Mouse (Mus musculus) midbrain, embryonic 15.5 days (tissue): Measurements from ENCODE around the gene Hacd2. TPM values are rescaled to one million over a fixed set of nuclear protein-coding genes. Genes with fewer than 3 reads are reported as not detected.

Experiments used
- ATAC-seq: fragments of 200-750 bp; cut with Nextera tagmentation; replicated peaks from 2 replicates; pipeline ENCODE4 v1.8.0; 2017; ENCODE audit warnings: moderate TSS enrichment
- H3K27ac ChIP-seq: fragments of 300-500 bp; sonication (generic); 2 replicates; pipeline ENCODE4 v1.5.1; 2015; ENCODE audit warnings: mild to moderate bottlenecking, inconsistent platforms
- H3K27me3 ChIP-seq: fragments of 300-500 bp; sonication (generic); replicated peaks from 2 replicates; pipeline ENCODE4 v1.6.1; 2015; ENCODE audit warnings: inconsistent platforms
- H3K36me3 ChIP-seq: fragments of 300-500 bp; sonication (generic); replicated peaks from 2 replicates; pipeline ENCODE4 v1.6.1; 2015; ENCODE audit warnings: inconsistent platforms
- H3K4me1 ChIP-seq: fragments of 300-500 bp; sonication (generic); 2 replicates; pipeline ENCODE4 v1.6.1; 2015; ENCODE audit warnings: inconsistent platforms
- H3K4me2 ChIP-seq: fragments of 300-500 bp; sonication (generic); 2 replicates; pipeline ENCODE4 v1.6.1; 2015; ENCODE audit warnings: inconsistent platforms, mild to moderate bottlenecking, moderate library complexity
- H3K4me3 ChIP-seq: fragments of 300-500 bp; sonication (generic); 2 replicates; pipeline ENCODE4 v1.5.1; 2015; ENCODE audit warnings: mild to moderate bottlenecking, inconsistent platforms
- H3K9ac ChIP-seq: fragments of 300-500 bp; sonication (generic); 2 replicates; pipeline ENCODE4 v1.6.1; 2015; ENCODE audit warnings: mild to moderate bottlenecking, inconsistent platforms
- H3K9me3 ChIP-seq: fragments of 300-500 bp; sonication (generic); 2 replicates; pipeline ENCODE4 v1.6.1; 2016; ENCODE audit warnings: inconsistent platforms
- WGBS: fragments of 180-500 bp; shearing (Covaris S2); methylation state at CpG from one replicate; pipeline ENCODE4 v1.1.7; 2015; ENCODE audit warnings: mixed read lengths; 5-methylcytosine and 5-hydroxymethylcytosine counted together
- polyA plus RNA-seq: library from polyadenylated mRNA; unstranded; fragments of >200 nt; fragmentation: Nextera tagmentation; extraction: Ambion mirVana; gene quantifications from 2 replicates; pipeline ENCODE4 v1.2.1, GENCODE M21; 2015

The Hacd2 gene
- polyA plus RNA-seq, 1 experiment from 2014 or later, result 42.6 TPM

DNA sequence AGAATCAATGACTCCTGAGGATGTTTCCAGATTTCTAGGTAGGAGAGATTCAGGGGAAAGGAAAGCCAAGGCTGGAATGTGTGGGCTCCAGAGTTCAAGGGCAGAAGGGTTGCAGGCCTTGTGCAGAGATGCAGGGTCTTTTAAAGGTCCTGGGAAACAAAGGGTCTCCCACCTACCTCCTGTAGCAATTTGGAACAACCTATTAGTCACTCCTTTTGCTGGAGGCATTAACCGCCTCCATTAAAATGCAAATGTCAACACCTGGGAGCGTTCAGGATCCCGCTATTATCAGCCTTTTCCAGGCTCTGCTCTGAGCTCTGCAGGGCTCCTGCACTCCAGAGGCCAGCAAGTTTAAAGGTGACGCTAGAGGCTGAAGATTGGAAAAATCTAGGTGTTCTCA is 123.9 kb downstream of the Hacd2 start:
- 0 out of 2 replicates have a peak, but pooled peaks cover under 1% of the 10 kb centered on the region for H3K27me3 ChIP-seq
- 0 out of 2 replicates have a peak, but pooled peaks cover under 1% of the 10 kb centered on the region for H3K4me1 ChIP-seq
- no peak overlapping the region for H3K4me3 ChIP-seq
- ATAC-seq, result no peak
- no peak overlapping the region for H3K27ac ChIP-seq
- 20% methylated on average over 4 of the region's 4 CpGs for WGBS
- H3K36me3 ChIP-seq, result no peaks in the 10 kb centered on the region
- H3K9me3 ChIP-seq, result no peaks in the 10 kb centered on the region
- no peak overlapping the region for H3K4me2 ChIP-seq
- H3K9ac ChIP-seq, result no peak overlapping the region

DNA sequence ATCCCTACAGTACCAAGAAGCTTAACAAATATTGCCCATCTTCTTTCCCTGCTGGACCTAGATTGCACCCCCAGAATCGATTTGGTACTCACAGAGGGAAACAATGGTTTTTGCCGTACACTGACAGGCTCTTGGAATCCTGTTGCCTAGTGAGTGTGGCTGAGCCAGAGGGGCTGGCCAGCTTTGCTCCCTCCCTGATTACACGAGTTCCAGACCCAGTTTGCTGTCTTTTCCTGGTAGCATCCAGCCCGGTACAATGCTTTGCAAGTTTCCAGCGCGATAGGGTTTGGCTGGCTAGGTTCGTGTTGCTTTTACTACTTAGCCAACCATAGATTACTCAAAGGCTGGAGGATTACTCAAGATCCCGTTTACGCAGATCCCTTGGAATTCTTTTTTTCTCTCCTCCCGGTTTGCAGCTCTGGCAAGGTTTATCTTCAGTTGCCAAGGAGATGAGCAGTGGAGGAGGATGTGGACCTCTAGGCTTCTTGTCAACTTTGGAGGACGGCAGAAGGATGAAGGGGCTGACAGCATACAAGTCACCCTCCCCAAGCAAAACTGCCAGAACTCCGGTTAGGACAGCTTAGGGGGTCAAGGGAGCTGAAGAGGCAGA is 131.0 kb downstream of the Hacd2 start:
- H3K4me1 ChIP-seq, result peaks cover 45% of the 10 kb centered on the region
- H3K27ac ChIP-seq, result no peak overlapping the region
- H3K9ac ChIP-seq, result no peak overlapping the region
- ATAC-seq, result no peak
- H3K4me3 ChIP-seq, result peak overlapping the region; percentile 5; the same call in 1 of the 2 replicates
- no peaks in the 10 kb centered on the region for H3K9me3 ChIP-seq
- H3K4me2 ChIP-seq, result peak overlapping the region; percentile 64
- 3% methylated on average over 12 of the region's 12 CpGs for WGBS
- H3K27me3 ChIP-seq, result peaks cover 25% of the 10 kb centered on the region; the same call in 1 of the 2 replicates
- H3K36me3 ChIP-seq, result no peaks in the 10 kb centered on the region

DNA sequence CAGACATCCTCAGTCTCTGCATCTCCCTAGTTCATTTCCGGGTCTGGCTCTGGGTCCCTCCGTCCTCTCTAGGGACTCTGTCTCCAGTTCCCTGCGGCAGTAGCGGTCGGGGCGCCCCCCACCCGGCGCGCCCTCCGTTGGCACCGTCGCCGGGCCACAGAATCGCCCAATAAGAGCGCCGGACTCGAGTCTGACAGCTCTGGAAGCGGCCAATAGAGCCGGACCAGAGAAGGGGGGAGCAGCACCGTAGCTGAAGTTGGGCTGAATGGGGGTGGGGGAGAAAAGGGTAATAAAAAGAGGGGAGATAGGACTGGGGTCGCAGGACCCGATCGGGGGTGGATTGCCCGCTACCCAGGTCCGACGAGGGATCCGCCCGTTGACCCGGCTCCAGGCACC is 132.0 kb downstream of the Hacd2 start:
- Histone ChIP-seq H3K36me3 (no peaks in the 10 kb centered on the region), H3K9me3 (no peaks in the 10 kb centered on the region), H3K4me2 (peak overlapping the region; percentile 64), H3K4me1 (peaks cover 55% of the 10 kb centered on the region), H3K27ac (peak overlapping the region; percentile 90), H3K4me3 (peak overlapping the region; percentile 66), H3K27me3 (peaks cover 25% of the 10 kb centered on the region; the same call in 1 of the 2 replicates), H3K9ac (peak overlapping the region; percentile 85)
- under 1% methylated on average over 29 of the region's 29 CpGs for WGBS
- peak; percentile 89 for ATAC-seq

DNA sequence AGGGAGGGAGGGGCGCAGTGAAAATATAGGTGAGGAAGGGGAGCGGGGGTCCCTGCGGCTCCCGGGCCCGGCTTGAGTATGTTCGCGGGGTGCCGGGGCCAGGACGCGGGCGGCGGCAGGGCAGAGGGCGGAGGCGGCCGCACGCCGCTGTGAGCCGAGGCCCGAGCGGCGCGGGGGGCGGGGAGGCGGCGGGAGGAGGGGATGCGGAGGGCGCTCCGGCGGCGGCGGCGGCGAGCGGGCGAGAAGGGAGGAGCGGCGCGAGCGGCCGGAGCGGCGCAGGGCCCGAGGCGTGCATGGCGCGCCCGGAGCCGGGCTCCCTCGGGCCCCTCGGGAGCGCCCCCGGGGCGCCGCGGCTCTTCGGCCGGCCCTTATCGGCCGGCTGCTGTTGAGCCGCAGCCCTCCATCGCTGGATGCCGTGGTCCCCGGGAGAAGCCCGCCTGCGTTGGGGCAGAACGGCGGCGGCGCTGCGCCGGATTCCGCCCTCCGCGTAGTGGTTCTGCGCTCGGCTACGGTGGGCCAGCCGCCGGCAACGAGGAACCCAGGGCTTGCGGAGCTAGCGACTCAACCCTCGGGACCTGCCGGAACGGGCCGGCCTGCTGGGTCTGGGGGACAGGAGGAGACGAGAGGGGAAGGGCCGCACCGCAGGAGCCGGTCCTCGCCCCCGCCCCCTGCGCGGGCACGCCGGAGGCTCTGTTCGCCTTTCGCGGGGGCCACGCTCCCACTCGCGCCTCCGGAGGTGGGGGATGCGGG is 132.6 kb downstream of the Hacd2 start, which contains the start of gene Adcy5:
Gene Adcy5 (plus strand): TSS at position 237 of the 750 bp plus-strand sequence.
- Histone ChIP-seq H3K4me1 (peaks cover 60% of the 10 kb centered on the region), H3K27ac (peak within 1 kb of the TSS; percentile 90), H3K9ac (peak within 1 kb of the TSS; percentile 85), H3K27me3 (peaks cover 25% of the 10 kb centered on the region; the same call in 1 of the 2 replicates), H3K4me2 (peak within 1 kb of the TSS; percentile 64), H3K36me3 (no peaks in the 10 kb centered on the region), H3K4me3 (peak within 1 kb of the TSS; percentile 66), H3K9me3 (no peaks in the 10 kb centered on the region)
- ATAC-seq, result peak; percentile 66
- under 1% methylated on average over 71 of the region's 104 CpGs for WGBS

DNA sequence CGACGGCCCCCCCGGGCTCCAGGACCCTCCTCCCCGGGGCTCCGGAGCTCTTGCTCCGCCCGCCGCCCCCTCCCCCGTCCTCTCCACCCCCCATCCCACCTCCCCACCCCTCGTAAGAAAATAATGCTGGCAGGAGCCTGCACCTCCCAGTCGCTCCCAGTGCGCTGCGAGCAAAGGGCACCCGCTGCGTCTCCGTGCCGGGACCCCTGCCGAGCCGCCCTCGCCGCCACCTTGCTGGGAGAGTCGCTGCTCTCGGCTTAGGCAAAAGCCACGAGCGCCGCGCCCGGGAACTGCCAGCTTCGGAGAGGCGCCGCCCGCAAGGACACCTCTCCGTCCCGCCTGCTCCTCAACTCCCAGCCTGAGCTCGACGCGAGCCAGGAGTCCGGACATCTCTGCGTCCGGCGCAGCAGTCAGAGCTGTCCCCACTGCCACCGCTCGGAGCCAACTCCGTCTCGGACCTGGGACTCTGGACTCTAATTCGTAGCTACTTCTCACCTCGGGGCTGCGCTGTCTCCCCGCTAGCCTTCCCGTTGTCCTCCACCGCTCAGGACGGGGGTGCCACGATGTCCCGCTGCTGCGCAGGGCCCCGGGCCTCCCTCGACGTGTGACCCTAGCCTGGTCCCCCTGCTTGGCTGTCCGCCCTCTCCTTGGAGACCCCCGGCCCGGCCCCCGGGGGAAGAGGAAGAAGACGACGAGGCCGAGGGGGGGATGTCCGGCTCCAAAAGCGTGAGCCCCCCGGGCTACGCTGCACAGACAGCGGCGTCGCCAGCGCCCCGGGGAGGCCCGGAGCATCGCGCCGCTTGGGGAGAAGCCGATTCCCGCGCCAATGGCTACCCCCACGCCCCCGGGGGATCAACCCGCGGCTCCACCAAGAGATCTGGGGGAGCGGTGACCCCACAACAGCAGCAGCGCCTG is 133.4 kb downstream of the Hacd2 start:
- no peaks in the 10 kb centered on the region for H3K9me3 ChIP-seq
- peak; percentile 9 for ATAC-seq
- WGBS, result 1% methylated on average over 83 of the region's 87 CpGs

DNA sequence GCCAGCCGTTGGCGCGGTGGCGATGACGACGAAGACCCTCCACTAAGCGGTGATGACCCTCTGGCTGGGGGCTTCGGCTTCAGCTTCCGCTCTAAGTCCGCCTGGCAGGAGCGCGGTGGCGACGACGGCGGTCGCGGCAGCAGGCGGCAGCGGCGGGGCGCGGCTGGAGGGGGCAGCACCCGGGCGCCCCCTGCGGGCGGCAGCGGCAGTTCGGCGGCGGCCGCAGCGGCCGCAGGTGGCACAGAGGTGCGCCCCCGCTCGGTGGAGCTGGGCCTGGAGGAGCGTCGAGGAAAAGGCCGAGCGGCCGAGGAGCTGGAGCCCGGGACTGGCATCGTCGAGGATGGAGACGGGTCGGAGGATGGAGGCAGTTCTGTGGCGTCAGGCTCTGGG is 134.1 kb downstream of the Hacd2 start:
- Histone ChIP-seq H3K36me3 (no peaks in the 10 kb centered on the region), H3K27ac (peak overlapping the region; percentile 90; the same call in 1 of the 2 replicates), H3K9me3 (no peaks in the 10 kb centered on the region), H3K4me3 (peak overlapping the region; percentile 66), H3K27me3 (peaks cover 22% of the 10 kb centered on the region; the same call in 1 of the 2 replicates), H3K4me2 (peak overlapping the region; percentile 64), H3K4me1 (peaks cover 75% of the 10 kb centered on the region), H3K9ac (peak overlapping the region; percentile 85)
- ATAC-seq, result no peak
- 2% methylated on average over 46 of the region's 48 CpGs for WGBS

More for the DNA sequence above, 133.4 kb downstream of the Hacd2 start:
- Histone ChIP-seq H3K4me3 (peak overlapping the region; percentile 66), H3K27me3 (peaks cover 25% of the 10 kb centered on the region; the same call in 1 of the 2 replicates), H3K4me1 (peaks cover 69% of the 10 kb centered on the region), H3K36me3 (no peaks in the 10 kb centered on the region), H3K9ac (peak overlapping the region; percentile 85), H3K4me2 (peak overlapping the region; percentile 64), H3K27ac (peak overlapping the region; percentile 90)

DNA sequence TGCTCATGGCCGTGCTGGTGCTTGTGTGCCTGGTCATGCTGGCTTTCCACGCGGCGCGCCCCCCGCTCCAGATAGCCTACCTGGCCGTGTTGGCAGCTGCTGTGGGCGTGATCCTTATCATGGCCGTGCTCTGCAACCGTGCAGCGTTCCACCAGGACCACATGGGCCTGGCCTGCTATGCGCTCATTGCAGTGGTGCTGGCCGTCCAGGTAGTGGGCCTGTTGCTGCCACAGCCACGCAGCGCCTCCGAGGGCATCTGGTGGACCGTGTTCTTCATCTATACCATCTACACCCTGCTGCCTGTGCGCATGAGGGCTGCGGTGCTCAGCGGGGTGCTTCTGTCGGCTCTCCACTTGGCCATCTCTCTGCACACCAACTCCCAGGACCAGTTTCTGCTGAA is 134.6 kb downstream of the Hacd2 start:
- no peak overlapping the region for H3K27ac ChIP-seq
- peak overlapping the region; percentile 64 for H3K4me2 ChIP-seq
- no peak for ATAC-seq
- peaks cover 75% of the 10 kb centered on the region for H3K4me1 ChIP-seq
- peak overlapping the region; percentile 66 for H3K4me3 ChIP-seq
- no peak overlapping the region for H3K9ac ChIP-seq
- 80% methylated on average over 21 of the region's 21 CpGs for whole genome bisulfite sequencing
- H3K36me3 ChIP-seq, result no peaks in the 10 kb centered on the region
- no peaks in the 10 kb centered on the region for H3K9me3 ChIP-seq
- peaks cover 17% of the 10 kb centered on the region; the same call in 1 of the 2 replicates for H3K27me3 ChIP-seq

Other genes with a start within 250 kb of the Hacd2 start
- 8.7 and 9.1 TPM in 2 replicates for gene Adcy5, start 132.4 kb downstream of the Hacd2 start, polyA plus RNA-seq